Mouse (Mus musculus) midbrain, embryonic 11.5 days (tissue): ENCODE measurements around the gene Mkks. TPM values are rescaled to one million over a fixed set of nuclear protein-coding genes. Genes with fewer than 3 reads are reported as not detected.

ENCODE experiments used
- ATAC-seq: fragments of 200-750 bp; cut with Nextera tagmentation; 2 replicates; pipeline ENCODE4 v1.8.0; 2017; ENCODE audit warnings: moderate TSS enrichment, moderate library complexity; ENCODE audit not compliant: low FRiP score
- DNase-seq: peaks from one replicate; pipeline ENCODE4 v3.0.0; 2015; ENCODE audit warnings: low spot score; ENCODE audit errors: missing footprints
- H3K27ac ChIP-seq: fragments of 300-500 bp; sonication (generic); 2 replicates; pipeline ENCODE4 v1.5.1; 2014; ENCODE audit warnings: low read depth, low read length
- H3K27me3 ChIP-seq: fragments of 300-500 bp; sonication (generic); 2 replicates; pipeline ENCODE4 v1.6.1; 2014; ENCODE audit warnings: mild to moderate bottlenecking, low read length, moderate library complexity, mixed read lengths; ENCODE audit not compliant: control insufficient read depth, insufficient read depth
- H3K36me3 ChIP-seq: fragments of 300-500 bp; sonication (generic); 2 replicates; pipeline ENCODE4 v1.6.1; 2014; ENCODE audit warnings: mild to moderate bottlenecking, low read length, moderate library complexity, mixed read lengths; ENCODE audit not compliant: control insufficient read depth, insufficient read depth
- H3K4me1 ChIP-seq: fragments of 300-500 bp; sonication (generic); 2 replicates; pipeline ENCODE4 v1.6.1; 2014; ENCODE audit warnings: low read length; ENCODE audit not compliant: control insufficient read depth, insufficient read depth
- H3K4me2 ChIP-seq: fragments of 300-500 bp; sonication (generic); 2 replicates; pipeline ENCODE4 v1.6.1; 2014; ENCODE audit warnings: mild to moderate bottlenecking, moderate library complexity
- H3K4me3 ChIP-seq: fragments of 300-500 bp; sonication (generic); 2 replicates; pipeline ENCODE4 v1.5.1; 2014; ENCODE audit warnings: low read depth, low read length
- H3K9ac ChIP-seq: fragments of 300-500 bp; sonication (generic); 2 replicates; pipeline ENCODE4 v1.6.1; 2014; ENCODE audit warnings: low read length
- H3K9me3 ChIP-seq: fragments of 300-500 bp; sonication (generic); 2 replicates; pipeline ENCODE4 v1.6.1; 2016; ENCODE audit warnings: low read length; ENCODE audit not compliant: control insufficient read depth
- WGBS: fragments of 180-500 bp; shearing (Covaris S2); extraction: QIAGEN DNeasy Blood & Tissue Kit; methylation state at CpG from one replicate; pipeline ENCODE4 v1.1.7; 2014; 5-methylcytosine and 5-hydroxymethylcytosine counted together
- polyA plus RNA-seq: library from polyadenylated mRNA; unstranded; fragments of >200 nt; fragmentation: Nextera tagmentation; extraction: Ambion mirVana; gene quantifications from 2 replicates; pipeline ENCODE4 v1.2.1, GENCODE M21; 2014

Mkks gene
- polyA plus RNA-seq, 1 experiment from 2014 or later, result 14.1 TPM

DNA sequence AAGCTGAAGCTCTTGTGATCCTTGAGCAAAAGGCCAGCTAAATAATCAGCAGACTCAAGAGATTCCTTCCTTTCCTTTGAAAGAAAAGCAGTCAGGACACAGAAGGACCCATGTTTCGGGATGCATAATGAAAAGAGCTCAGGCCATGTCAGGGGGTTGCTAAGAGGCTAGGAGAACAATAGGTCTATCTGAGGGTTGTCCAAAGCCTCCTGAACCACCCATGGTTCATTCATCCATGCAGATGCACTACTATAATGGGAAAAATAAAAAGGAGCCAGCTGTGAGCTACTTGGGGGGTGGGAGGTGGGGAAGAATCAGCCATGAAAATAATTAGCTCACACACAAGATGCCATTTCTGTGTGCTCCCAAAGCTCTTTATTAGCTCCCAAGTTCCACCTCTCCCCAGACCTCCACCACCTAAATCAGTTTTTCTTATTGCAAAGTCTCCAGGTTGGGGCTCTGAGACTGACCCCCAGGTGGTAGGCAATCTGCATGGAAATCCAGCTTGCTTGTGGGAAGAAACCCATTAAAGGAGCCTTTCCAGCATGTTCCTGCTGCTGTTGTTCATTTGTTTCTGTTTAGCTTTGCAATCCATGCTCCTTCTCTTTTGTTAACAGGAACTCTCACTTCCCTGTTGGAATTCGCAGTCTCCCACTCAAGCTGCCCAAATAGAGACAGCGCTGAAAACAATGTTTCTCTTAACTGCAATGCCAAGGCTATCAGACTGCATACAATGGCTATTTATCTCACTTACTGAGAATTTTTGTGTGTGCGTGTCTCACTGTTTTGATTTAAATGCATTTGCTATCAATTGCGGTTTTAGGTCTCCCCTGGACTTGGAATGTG is 36.4 kb downstream of the Mkks start:
- 11% methylated on average over 5 of the region's 5 CpGs for WGBS
- H3K4me3 ChIP-seq, result no peak overlapping the region

DNA sequence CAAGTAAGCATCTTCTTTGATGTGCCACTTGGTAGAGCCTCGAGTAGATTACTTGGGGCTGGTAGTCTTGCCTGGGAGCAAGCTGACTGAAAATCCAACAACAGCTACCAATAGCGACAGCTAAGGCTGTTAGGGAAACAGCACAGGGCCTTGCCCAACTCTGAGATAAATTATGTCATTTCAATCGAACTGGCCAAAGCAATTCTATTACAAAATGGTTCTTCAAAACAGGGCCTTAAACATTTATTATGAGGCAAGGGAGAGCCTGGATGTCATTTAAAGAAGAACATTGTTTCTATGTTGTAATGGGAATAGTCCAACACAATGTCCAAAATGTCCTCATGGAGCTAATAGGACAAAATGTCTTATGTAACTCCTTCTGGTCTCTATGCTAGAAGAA is 40.8 kb downstream of the Mkks start:
- Histone ChIP-seq H3K9me3 (no peaks in the 10 kb centered on the region), H3K27me3 (no peaks in the 10 kb centered on the region), H3K9ac (no peak overlapping the region), H3K4me3 (no peak overlapping the region), H3K4me2 (no peak overlapping the region), H3K27ac (no peak overlapping the region), H3K4me1 (peaks cover 18% of the 10 kb centered on the region), H3K36me3 (no peaks in the 10 kb centered on the region)
- 74% methylated on average over 3 of the region's 3 CpGs for WGBS
- ATAC-seq (no peak), DNase-seq (peak; percentile 81)

More for the DNA sequence above, 36.4 kb downstream of the Mkks start:
- ATAC-seq, result peak; percentile 84
- peaks cover 18% of the 10 kb centered on the region for H3K4me1 ChIP-seq
- H3K4me2 ChIP-seq, result no peak overlapping the region
- peak; percentile 93 for DNase-seq
- H3K9ac ChIP-seq, result no peak overlapping the region
- H3K36me3 ChIP-seq, result no peaks in the 10 kb centered on the region
- no peaks in the 10 kb centered on the region for H3K9me3 ChIP-seq
- no peaks in the 10 kb centered on the region for H3K27me3 ChIP-seq
- H3K27ac ChIP-seq, result peak overlapping the region; percentile 3; the same call in 1 of the 2 replicates

DNA sequence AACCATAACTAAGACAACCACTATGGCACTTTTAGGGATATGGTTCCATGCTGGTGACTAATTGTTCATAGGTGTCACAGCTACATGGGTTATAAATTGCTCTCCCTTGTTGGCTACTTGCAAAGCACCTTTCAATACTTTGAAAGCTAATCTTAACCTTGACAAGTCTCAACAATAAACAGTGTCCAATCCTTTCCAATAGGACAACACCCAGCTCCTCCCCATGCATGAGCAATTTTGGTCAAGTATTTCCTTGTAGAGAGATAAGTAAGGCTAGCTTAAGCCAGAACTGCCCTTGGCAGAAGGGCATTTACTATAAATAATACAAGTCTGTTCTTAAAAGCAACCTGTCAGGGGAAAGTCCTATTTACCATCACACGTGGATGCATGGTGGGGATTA is 53.2 kb downstream of the Mkks start:
- no peak overlapping the region for H3K9ac ChIP-seq
- H3K9me3 ChIP-seq, result no peaks in the 10 kb centered on the region
- no peak overlapping the region for H3K4me2 ChIP-seq
- no peaks in the 10 kb centered on the region for H3K4me1 ChIP-seq
- ATAC-seq (no peak), DNase-seq (no peak)
- 56% methylated on average over 1 of the region's 1 CpGs for WGBS
- H3K27ac ChIP-seq, result no peak overlapping the region
- no peaks in the 10 kb centered on the region for H3K27me3 ChIP-seq
- no peaks in the 10 kb centered on the region for H3K36me3 ChIP-seq
- no peak overlapping the region for H3K4me3 ChIP-seq

DNA sequence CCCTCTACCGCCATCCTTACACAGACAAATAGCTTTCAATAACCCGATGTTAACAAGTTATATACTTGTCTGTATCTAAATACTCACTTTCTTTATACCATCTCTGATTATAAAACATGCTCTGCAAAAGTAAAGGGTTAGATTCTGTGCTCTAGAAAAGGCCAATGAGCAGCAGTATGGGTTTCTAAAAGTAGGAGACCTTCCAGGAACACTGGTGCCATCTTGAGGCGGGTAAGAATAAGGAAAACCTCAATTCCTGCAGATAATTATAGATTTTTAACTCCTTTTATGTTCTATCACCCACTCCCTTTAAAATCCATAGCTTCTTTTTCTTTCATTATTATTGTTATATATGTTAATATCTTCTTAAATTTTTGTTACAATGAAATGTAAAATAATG is 55.3 kb downstream of the Mkks start:
- no peaks in the 10 kb centered on the region for H3K4me1 ChIP-seq
- WGBS, result 73% methylated on average over 3 of the region's 3 CpGs
- H3K36me3 ChIP-seq, result no peaks in the 10 kb centered on the region
- H3K9ac ChIP-seq, result no peak overlapping the region
- DNase-seq, result no peak
- H3K9me3 ChIP-seq, result no peaks in the 10 kb centered on the region
- no peak overlapping the region for H3K4me3 ChIP-seq
- no peak for ATAC-seq
- no peak overlapping the region for H3K27ac ChIP-seq
- H3K4me2 ChIP-seq, result no peak overlapping the region
- H3K27me3 ChIP-seq, result no peaks in the 10 kb centered on the region

DNA sequence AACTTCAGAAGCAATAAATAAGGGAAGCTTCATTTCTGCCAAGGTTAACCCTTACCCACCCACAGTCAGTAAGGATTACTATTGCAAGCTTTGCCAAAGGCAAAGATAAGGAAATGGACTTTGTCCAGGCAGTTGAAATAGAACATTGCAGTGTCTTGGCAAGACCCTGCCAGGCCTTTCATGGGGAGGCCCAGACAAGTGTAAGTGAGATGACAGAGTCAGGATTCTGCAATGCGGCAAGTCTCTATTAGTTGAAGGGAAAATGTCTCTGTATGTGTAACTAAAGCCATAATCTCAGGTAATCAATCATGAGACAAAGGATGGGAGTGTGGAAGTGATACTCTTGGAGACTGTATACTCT is 56.5 kb downstream of the Mkks start:
- Histone ChIP-seq H3K9me3 (no peaks in the 10 kb centered on the region), H3K9ac (no peak overlapping the region), H3K4me1 (no peaks in the 10 kb centered on the region), H3K27ac (no peak overlapping the region), H3K36me3 (no peaks in the 10 kb centered on the region), H3K27me3 (no peaks in the 10 kb centered on the region), H3K4me2 (no peak overlapping the region), H3K4me3 (no peak overlapping the region)
- WGBS, result 88% methylated on average over 1 of the region's 1 CpGs
- ATAC-seq, result no peak
- DNase-seq, result peak; percentile 1

DNA sequence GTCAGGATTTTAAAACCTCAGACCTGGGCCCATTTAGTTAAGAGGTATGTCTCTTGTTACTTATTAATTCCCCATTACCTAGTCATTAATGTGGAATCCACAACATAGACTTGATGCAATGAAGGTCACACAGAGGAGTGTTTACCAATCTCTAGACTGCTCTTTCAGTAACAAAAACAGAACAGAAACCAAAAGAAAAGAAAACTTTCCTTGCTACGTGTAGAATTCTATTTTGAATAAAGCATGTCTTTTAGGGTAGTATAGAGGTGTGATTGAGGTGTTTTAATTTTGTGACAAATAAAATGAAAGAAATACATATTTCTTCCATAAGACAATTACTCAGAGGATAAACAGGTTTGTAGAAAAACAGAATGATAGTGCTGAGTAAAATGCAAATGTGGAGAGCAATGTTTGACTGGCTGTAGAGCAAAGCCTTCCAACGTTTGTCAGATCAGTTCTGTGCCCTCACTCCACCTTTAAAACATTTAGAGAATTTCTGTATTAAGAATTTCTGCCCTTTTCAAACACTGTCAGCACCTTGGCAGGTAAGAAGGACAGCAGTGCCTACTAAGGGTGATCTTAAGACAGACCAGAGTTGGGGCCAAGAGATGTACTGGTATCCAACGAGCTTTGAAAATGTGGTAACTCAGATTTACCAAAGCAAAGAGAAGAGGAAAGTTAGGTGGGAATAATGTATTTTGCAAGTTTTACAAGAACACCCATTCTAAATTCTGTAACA is 57.0 kb downstream of the Mkks start:
- Histone ChIP-seq H3K4me2 (no peak overlapping the region), H3K9ac (no peak overlapping the region), H3K4me3 (no peak overlapping the region), H3K9me3 (no peaks in the 10 kb centered on the region), H3K27ac (no peak overlapping the region), H3K27me3 (no peaks in the 10 kb centered on the region), H3K4me1 (no peaks in the 10 kb centered on the region), H3K36me3 (no peaks in the 10 kb centered on the region)
- 84% methylated on average over 3 of the region's 3 CpGs for WGBS
- peak; percentile 69 for DNase-seq
- ATAC-seq, result no peak

DNA sequence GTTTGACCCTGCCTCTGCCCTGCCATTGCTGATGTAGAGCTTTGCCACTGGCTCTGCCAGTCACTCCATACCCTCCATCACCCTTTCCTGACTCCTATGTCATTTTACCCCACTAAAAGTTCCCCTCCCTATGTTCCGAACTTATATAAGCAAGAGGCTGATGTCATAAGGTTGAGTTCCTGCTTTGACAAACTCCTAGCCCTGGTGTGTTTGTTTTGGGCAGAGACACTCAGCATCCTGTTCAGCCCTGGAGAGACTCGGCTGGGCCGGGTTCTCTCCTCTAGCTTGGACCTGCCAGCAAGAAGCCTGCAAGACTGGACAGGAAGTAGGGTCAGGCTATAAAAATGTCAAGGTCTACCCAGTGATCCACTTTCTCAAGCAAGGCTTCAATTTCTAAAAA is 58.3 kb downstream of the Mkks start:
- H3K36me3 ChIP-seq, result no peaks in the 10 kb centered on the region
- no peaks in the 10 kb centered on the region for H3K27me3 ChIP-seq
- no peak overlapping the region for H3K27ac ChIP-seq
- ATAC-seq (no peak), DNase-seq (peak; percentile 67)
- 88% methylated on average over 3 of the region's 3 CpGs for WGBS
- no peaks in the 10 kb centered on the region for H3K4me1 ChIP-seq
- H3K9me3 ChIP-seq, result no peaks in the 10 kb centered on the region
- H3K4me2 ChIP-seq, result no peak overlapping the region
- no peak overlapping the region for H3K4me3 ChIP-seq
- H3K9ac ChIP-seq, result no peak overlapping the region

DNA sequence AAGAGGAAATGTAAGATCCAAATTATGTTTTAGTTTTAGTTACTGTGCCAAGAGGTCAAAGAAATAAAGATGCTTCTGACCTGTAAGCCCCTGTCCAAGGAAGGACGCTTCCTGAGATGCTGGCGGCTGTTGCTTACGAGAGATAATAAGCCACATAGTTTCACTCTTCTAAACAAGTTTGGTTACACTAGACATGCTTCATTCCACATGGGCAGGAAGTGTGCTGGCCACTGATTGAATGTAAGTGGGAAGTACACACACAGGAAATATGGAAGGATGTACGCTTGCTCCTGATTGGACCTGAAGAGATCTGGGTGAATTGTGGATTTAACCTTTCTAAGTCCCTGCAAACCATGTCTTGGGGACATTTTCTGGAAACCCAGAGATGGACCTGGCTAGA is 63.6 kb downstream of the Mkks start:
- ATAC-seq (no peak), DNase-seq (no peak)
- no peak overlapping the region for H3K4me3 ChIP-seq
- no peaks in the 10 kb centered on the region for H3K27me3 ChIP-seq
- 86% methylated on average over 4 of the region's 4 CpGs for WGBS
- H3K4me1 ChIP-seq, result no peaks in the 10 kb centered on the region
- no peak overlapping the region for H3K9ac ChIP-seq
- H3K9me3 ChIP-seq, result no peaks in the 10 kb centered on the region
- H3K4me2 ChIP-seq, result no peak overlapping the region
- H3K27ac ChIP-seq, result no peak overlapping the region
- H3K36me3 ChIP-seq, result no peaks in the 10 kb centered on the region
